Mouse (Mus musculus) layer of hippocampus, postnatal 14 days (tissue): Measurements from ENCODE around the gene Igsf8. TPM values are rescaled to one million over a fixed set of nuclear protein-coding genes. Genes with fewer than 3 reads are reported as not detected.

Experiments used
- DNase-seq, 2 experiments: peaks; one replicate each; pipeline ENCODE4 v3.0.0; 2021 to 2022; ENCODE audit warnings: low spot score in 2 of 2, mixed read lengths in 1 of 2
- total RNA-seq, 2 experiments: library from RNA; stranded (reverse); gene quantifications; 2 replicates each; pipeline ENCODE4 v1.2.3; 2021

Gene Igsf8
- total RNA-seq, 2 experiments from 2014 or later, result 185 to 195 TPM

GRCm38 (mm10) chr1:172319921-172320411 lies 58.5 kb downstream of the Igsf8 start:
- no peak for DNase-seq

- DNase-seq, result no peak
Observed at GRCm38 (mm10) chr1:172322725-172323124, 61.3 kb downstream of the Igsf8 start.

- no peak for DNase-seq
Observed at GRCm38 (mm10) chr1:172323298-172323697, 61.9 kb downstream of the Igsf8 start.

- DNase-seq, result peak in 1 of 2 experiments; percentile 62
Observed at GRCm38 (mm10) chr1:172323801-172324359, 62.4 kb downstream of the Igsf8 start.

- DNase-seq, result peak; percentile 73 to 79
Observed at GRCm38 (mm10) chr1:172324725-172325124, 63.3 kb downstream of the Igsf8 start.

- peak in 1 of 2 experiments; percentile 59 for DNase-seq
Observed at GRCm38 (mm10) chr1:172325680-172326535, 64.5 kb downstream of the Igsf8 start.

GRCm38 (mm10) chr1:172326684-172327083 lies 65.2 kb downstream of the Igsf8 start:
- no peak for DNase-seq

GRCm38 (mm10) chr1:172327206-172328001 lies 66.0 kb downstream of the Igsf8 start:
- DNase-seq, result peak in 1 of 2 experiments; percentile 72

GRCm38 (mm10) chr1:172328041-172328440 lies 66.6 kb downstream of the Igsf8 start:
- no peak for DNase-seq

GRCm38 (mm10) chr1:172328461-172328860 lies 67.0 kb downstream of the Igsf8 start:
- DNase-seq, result no peak

GRCm38 (mm10) chr1:172329131-172329530 lies 67.7 kb downstream of the Igsf8 start, which contains the start of gene Kcnj9:
Gene Kcnj9 (minus strand): TSS chr1:172329318.
- peak in 1 of 2 experiments; percentile 87 for DNase-seq

- no peak for DNase-seq
Observed at GRCm38 (mm10) chr1:172329616-172330015, 68.2 kb downstream of the Igsf8 start.

- DNase-seq, result no peak
Observed at GRCm38 (mm10) chr1:172331422-172331947, 70.0 kb downstream of the Igsf8 start.

- DNase-seq, result no peak
Observed at GRCm38 (mm10) chr1:172332925-172333324, 71.5 kb downstream of the Igsf8 start.

GRCm38 (mm10) chr1:172333512-172333911 lies 72.1 kb downstream of the Igsf8 start:
- DNase-seq, result no peak

- no peak for DNase-seq
Observed at GRCm38 (mm10) chr1:172335804-172336203, 74.4 kb downstream of the Igsf8 start.

GRCm38 (mm10) chr1:172337411-172338185 lies 76.2 kb downstream of the Igsf8 start:
- DNase-seq, result no peak

- peak; percentile 73 to 86 for DNase-seq
Observed at GRCm38 (mm10) chr1:172340729-172341321, 79.4 kb downstream of the Igsf8 start, which contains the start of gene Kcnj10. Gene Kcnj10 (plus strand): TSS chr1:172341210.

- DNase-seq, result no peak
Observed at GRCm38 (mm10) chr1:172341386-172341785, 79.9 kb downstream of the Igsf8 start.

GRCm38 (mm10) chr1:172342729-172343128 lies 81.3 kb downstream of the Igsf8 start:
- DNase-seq, result peak in 1 of 2 experiments; percentile 85
